Mouse (Mus musculus): Measurements from ENCODE around the gene Cpsf3. TPM values are rescaled to one million over a fixed set of nuclear protein-coding genes. Genes with fewer than 3 reads are reported as not detected.

Gene Cpsf3
- total and polyA plus RNA-seq, 3 experiments: 21.2 to 67.1 (median 63.9) TPM

DNA sequence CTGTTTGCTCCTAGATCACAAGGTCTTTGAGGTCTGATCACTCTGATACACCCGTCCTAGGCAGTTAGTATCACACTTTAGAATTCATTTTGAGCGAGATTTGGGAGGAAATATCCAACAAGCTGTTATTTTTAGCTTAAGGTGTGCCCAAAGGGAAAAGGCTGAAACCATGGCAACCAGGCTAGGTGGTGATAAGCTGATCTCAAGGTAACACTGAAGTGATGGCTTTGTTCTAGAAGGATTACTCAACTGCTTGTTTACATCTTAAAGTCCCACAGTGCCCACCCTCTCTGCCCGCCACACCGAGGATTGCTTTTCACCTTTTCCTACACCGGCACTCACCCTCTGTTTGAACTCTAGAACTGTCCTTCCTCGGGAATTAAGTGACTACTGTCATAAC, 4.5 kb downstream of the Cpsf3 start:
- DNase-seq: no peak

DNA sequence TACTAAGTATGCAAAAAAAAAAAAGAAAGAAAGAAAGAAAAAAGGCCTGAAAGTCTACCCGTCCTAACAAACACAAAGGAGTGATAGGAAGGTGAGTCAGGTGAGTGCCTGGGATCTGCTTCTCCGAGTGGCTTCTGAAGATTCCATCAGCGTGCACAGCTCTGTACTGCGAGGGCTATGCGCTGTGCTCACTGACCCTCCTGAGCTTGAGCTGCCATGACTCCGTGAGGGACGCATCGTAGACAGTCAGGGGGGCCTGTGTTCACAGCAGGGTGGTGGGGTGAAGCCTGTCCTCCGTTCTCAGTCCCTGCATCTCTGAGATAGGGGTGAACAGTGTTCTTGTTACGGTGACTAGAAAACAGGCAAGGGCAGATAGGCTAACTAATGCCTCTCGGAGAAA, 13.7 kb downstream of the Cpsf3 start:
- DNase-seq: no peak

GRCm38 (mm10) chr12:21301324-21301723, 16.1 kb downstream of the Cpsf3 start:
- peak; percentile 84 for DNase-seq

DNA sequence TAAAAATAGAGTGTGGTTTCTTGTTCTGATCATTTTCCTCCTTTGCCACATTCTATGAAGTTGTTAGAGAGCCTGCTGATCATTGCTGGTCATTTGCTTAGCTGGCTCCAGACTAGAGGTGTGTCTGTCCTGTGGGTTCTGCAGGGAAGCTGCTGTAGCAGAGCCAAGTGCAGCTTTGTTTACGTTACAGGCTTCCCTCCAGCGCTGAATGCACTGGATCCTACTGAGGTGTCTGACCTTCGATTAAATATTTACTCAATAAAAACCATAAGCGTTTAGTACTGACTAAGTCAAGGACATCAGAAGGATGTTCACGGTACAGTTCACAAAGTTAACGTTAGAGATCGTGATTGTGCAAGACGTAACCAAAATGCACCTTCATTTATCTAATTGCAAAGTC, 16.7 kb downstream of the Cpsf3 start:
- no peak for DNase-seq

DNA sequence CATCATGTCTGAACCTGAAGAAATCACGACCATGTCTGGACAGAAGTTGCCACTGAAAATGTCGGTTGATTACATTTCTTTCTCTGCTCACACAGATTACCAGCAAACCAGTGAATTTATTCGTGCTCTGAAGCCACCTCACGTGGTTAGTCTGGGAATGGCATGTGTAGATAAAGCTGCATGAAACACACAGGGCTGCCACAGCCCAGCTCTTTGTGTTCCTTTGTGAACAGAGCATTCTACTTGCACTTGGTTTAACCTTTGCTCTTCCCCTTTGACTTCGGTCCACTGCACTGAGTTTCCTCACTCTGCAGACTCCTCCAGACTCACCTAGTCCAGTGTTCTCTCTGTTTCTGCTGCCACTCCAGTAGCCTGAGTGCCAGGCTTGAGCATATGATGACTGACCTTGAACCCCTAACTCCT, 17.2 kb downstream of the Cpsf3 start:
- DNase-seq: no peak

DNA sequence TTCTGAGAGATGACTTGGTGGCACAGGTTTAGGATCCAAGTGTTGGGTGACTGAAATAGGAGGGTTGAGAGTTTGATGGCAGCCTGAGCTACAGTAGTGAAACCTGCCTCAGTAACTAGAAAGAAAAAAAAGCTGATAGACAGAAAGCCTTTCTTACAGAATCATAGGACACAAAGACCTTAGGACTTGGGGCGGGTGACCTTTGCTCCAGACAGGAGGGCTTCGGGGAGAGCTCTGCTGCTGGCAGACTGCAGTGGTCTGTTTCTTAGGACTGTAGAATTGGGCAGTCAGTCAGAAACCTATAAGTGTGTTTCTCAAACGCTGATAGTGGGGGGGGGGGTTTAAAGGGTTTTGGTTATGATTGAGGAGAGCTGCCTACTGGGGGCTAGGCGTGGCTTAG, 20.6 kb downstream of the Cpsf3 start:
- no peak for DNase-seq

- DNase-seq: no peak
Observed at GRCm38 (mm10) chr12:21306721-21307120, 21.5 kb downstream of the Cpsf3 start.

GRCm38 (mm10) chr12:21312201-21312600, 27.0 kb downstream of the Cpsf3 start:
- DNase-seq: no peak

DNA sequence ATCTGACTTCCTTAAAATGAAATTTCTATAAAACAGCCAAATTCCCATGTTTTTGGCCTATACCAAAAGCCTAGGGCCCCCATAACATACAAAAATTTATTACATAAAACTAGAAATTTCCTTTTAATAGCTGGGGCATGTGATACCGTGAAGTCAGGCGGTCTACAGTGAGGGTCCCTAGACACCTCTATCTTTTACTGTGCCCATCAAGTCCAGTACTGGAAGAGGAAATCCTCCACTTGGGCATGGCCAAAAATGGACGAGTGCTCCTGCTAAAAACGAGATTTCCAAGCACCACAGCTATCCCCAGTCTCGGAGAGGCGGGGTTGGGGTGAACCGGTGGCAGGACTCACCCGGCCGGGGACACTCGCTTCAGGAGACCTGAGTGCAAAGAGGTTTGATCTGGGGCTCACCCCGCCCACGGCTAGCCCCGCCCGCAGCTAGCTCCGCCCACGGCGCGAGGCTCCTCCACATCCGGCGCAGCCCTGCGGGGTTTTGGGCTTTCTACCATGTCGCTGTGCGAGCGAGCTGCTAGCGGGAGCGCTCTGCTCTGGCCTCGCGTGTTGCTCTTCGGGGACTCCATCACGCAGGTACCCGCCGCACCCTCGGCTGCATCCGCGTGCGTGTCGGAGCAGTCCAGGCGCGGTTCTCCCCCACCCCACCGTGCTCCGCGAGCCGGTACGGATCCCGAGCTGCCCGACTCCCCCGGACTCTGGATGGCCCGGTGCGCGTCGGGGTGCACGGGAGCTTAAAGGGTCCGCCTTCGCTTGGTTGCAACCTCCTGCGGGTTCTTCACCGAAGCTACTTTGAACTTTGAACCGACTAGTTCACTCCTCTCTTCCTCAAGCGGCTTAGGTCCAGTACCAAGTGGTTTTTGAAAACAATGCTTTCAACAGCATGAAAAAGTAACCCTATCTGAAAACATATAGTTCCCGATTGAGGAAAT, 31.0 kb downstream of the Cpsf3 start, which contains the start of gene Iah1:
TSS of gene Iah1 (plus strand) at position 467 of the 946 bp plus-strand sequence.
- peak; percentile 93 for DNase-seq

DNA sequence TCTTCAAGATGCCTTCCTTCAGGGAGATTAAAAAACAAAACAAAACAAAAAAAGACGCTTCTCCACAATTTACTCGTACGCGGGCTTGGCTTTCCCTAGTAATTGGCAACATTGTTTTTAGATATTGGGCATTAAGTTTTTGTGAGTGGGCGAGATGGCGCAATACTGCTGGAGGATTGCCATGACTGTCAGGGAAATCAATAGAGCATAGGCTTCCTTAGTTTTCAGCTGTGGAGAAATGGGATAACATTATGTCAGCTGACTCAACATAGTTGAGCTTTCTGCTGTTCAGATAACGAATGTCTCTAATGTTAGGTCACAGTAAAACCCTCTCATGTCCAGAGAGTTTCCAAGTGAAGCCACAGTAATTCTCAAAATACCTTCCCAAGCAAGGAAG, 31.7 kb downstream of the Cpsf3 start:
- peak; percentile 77 for DNase-seq

DNA sequence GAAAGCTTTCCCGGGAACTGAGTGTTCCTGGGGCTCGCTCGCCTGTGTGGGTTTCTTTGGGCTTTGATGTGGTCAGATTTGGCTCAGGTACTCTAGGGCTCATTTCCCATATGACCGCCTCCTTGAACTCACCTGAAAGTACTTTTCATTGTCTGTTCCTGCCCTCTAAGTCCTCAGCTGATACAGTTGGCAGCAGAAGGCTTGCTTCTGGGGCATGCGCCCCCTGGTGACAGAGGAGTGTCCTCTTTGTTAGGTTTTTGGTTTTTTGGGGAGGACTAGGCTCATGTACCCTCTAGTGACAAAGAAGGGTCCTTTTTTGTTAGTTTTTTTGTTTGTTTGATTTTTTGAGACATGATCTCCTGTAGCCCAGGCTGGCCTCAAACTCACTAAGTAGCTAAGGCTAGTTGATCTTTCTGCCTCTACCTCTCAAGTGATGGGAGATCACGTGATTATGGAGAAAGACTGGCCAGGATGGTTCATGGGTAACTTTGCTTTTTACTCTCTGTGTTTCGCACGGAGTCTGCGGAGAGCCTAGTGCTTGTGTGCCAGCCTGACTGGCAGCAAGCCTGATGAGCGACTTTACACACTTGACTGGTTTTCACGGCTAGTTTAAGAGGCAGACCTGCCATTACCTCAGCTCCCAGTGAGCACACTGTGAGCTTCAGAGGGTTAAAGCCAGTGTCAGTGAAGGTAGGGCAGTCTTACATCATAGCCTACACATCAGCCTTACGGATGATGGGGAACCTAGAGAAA, 33.1 kb downstream of the Cpsf3 start:
- peak; percentile 57 for DNase-seq

GRCm38 (mm10) chr12:21320317-21320716, 35.1 kb downstream of the Cpsf3 start:
- no peak for DNase-seq

DNA sequence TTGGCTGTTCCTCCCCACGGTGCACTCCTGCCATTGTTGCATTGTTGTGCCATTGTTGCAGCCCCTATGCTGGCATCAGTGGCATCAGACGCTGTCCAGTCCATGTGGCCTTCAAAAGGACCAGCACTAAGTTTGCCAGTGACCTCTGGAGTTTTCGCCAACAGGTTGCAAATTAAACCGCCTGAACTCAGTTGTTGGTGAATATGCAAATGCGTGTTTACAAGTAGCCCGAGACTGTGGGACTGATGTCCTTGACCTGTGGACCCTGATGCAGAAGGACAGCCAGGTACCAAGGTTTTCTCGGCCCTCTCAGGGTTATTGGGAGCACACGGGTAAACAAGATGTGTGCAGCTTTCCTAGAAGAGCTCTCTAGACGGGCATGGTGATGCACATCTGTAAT, 36.0 kb downstream of the Cpsf3 start:
- DNase-seq: no peak

GRCm38 (mm10) chr12:21322296-21322695, 37.1 kb downstream of the Cpsf3 start:
- no peak for DNase-seq

DNA sequence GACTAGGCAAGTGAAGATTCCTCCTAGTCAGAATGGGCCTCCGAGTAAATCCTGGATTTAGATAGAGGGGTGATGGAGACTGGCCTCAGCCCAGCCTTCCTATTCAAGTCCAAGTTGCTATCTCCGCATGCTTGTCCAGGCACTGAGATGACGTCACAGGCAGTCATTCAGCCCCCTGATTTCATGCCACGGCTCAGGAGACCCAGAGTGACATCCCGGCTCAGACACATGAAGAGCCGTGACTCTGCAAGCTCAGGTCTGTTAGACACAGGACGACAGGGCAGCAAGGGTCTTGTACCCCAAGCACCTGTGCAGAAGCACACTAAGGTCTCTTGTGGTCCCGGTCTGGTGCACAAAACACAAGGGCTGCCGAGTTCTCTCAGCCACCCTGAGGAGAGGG, 37.7 kb downstream of the Cpsf3 start:
- DNase-seq: no peak

DNA sequence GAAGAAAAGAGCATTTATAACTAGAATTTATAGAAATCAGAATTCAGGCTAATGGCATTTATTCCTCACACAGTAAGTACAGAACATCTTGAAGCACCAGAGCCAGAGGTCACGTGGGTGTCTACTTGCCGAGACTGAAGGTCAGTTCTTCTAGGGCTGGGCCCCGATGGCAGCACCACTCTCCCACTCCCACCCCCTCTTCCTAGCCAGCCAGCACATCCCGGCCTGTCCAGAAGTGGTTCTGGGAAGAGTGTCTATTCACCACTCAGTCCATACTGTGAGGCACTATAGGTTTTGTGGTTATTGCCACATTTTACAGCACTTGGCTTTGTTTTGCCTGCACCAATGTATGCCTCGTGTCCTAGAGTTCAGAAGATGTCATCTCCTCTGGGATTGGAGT, 38.9 kb downstream of the Cpsf3 start:
- DNase-seq: no peak

DNA sequence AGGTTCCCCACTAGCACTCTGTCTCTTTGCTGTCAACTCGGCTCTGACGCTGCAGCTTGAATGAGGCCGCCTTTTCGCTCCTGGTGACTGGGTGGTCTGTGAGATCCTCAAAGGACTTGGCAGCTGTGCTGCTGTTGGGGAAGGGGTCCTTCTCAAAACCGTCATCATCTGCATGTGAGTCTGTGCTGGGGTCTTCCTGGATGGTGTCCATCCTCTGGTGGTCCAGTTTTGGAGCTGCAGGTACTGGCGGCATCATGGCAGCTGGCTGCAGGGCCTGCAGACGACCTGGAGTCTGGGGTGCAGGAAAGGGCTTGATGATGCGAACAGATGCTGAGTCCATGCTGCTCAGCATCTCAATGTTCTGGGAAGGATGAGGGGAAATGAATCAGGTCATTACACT, 40.1 kb downstream of the Cpsf3 start:
- no peak for DNase-seq

DNA sequence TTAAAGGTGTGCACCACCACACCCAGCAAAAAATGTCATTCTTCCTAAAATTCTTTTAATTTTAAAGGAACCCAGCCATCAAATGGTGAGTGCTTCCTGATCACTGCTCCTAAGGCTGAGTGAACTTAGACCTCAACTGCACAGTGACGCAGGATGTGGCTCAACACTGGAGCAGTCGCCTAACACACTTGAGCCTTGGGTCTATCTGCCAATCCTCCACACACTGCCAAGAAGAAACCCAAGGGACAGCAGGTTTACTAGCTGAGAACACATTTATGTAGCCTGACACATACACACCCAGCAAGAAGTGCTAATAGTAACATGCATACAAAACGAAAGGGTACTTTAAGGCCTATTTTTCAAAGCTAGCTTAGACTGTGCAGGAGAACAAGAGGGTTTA, 41.1 kb downstream of the Cpsf3 start:
- DNase-seq: peak; percentile 28

- DNase-seq: no peak
Observed at GRCm38 (mm10) chr12:21329661-21330400, 44.6 kb downstream of the Cpsf3 start.

GRCm38 (mm10) chr12:21330961-21331576, 45.9 kb downstream of the Cpsf3 start:
- DNase-seq: no peak

DNA sequence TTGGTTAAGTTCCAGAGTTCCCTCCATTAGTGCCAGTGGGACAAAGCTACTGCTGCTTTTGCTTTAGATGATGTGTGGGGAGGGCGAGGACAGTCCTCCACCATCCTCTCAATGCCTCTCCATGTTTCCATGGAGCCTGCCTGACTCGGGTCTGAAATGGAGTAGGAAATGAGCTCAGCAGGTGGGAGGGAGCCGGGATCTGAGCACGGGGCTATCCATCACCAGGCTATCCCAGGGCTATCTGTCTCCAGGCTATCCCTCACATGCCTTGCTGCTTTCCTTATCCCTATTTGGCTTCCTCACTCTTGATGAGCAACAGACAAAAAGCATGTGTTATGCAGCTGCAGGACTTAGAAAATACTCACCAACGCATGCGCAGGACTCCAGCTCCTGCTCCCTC, 46.5 kb downstream of the Cpsf3 start:
- no peak for DNase-seq

- no peak for DNase-seq
Observed at GRCm38 (mm10) chr12:21333021-21333420, 47.8 kb downstream of the Cpsf3 start.
